Mouse (Mus musculus) testis, adult 2 months (tissue): ENCODE data around the gene G3bp2.

Experiments
- CTCF ChIP-seq: fragments of 200-500 bp; IDR thresholded peaks from 2 replicates; pipeline ENCODE4 v1.5.1; 2012; ENCODE audit warnings: low read depth, mild to moderate bottlenecking, inconsistent platforms, low read length, moderate library complexity; ENCODE audit not compliant: control insufficient read depth, insufficient read depth, insufficient replicate concordance
- POLR2A ChIP-seq: fragments of 200-500 bp; IDR thresholded peaks from 2 replicates; pipeline ENCODE4 v1.6.1; 2012; ENCODE audit warnings: low read depth, mild to moderate bottlenecking, inconsistent platforms, low read length, moderate library complexity; ENCODE audit not compliant: control insufficient read depth

DNA sequence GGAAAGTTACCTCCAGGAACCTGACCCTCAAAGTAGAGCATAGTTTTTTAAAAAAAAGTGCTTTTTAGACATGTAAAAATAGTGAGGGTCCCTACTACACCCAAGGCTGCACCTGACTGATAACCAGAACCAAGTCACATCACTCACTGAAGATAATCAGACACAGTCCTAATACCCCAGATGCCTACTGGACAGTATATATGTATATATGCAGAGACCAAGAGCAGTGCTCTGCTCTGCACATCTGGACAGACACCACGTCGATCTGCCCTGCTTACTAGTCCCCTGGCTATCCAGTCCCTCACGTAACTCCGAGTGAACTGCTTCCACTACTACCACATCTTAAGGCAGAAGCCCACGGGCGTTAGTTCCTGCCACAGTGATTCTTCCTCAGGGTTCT is 30.7 kb upstream of the G3bp2 start:
- TF ChIP-seq POLR2A (no peak), CTCF (no peak)
